Mouse (Mus musculus) small intestine, adult 10 weeks (tissue): ENCODE results near the gene Gm11239. TPM values are rescaled to one million over a fixed set of nuclear protein-coding genes. Genes with fewer than 3 reads are reported as not detected.

Source experiments
- polyA plus RNA-seq: library from polyadenylated mRNA; stranded (reverse); fragments of 350-450 nt; fragmentation: Illumina TruSeq; extraction: RNeasy Lipid Tissue Mini Kit (QIAGEN cat#74804); gene quantifications from one replicate; pipeline ENCODE4 v1.2.3, GENCODE M21; 2014; ENCODE audit warnings: low replicate concordance

Gm11239 gene
- polyA plus RNA-seq, result not detected

GRCm38 (mm10) chr4:73668054-73668453 is at the start of gene Gm11239:
Gene Gm11239 (plus strand): TSS chr4:73668354.

GRCm38 (mm10) chr4:73622684-73623083 is 45.5 kb upstream of the Gm11239 start, which contains the start of gene Gm11237:
Gene Gm11237 (plus strand): TSS chr4:73622984.

DNA sequence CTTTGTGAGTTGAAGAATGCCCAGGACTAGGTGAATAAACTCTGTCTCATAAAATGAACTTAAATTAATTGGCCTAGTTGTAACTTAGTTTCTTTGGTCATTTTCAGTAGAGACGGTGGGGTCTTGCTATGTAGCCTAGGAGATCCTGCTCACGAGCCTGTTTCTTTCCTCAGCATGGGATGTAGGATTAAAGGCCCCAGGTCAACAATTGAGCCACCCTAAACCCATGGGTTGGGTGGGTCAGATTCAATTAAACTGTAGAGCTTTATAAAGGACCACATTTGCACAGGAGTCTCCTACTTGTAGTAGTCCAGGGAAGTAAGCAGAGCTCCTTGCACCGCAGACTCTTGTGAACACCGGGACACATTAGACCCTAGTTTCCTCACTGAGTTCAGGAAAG is 30.3 kb upstream of the Gm11239 start, which contains the start of gene Gm11236:
TSS of gene Gm11236 (plus strand) at position 301 of the 400 bp plus-strand sequence.

GRCm38 (mm10) chr4:73683216-73683615 is 15.1 kb downstream of the Gm11239 start, which contains the start of gene Gm428:
Gene Gm428 (plus strand): TSS chr4:73683516.

Other genes with a start within 250 kb of the Gm11239 start
- gene Gm11238, start 60.5 kb upstream of the Gm11239 start, polyA plus RNA-seq, result not detected
- not detected for gene Gm11237, start 45.4 kb upstream of the Gm11239 start, polyA plus RNA-seq
- not detected for gene Gm11236, start 30.2 kb upstream of the Gm11239 start, polyA plus RNA-seq
- gene Gm428, start 15.2 kb downstream of the Gm11239 start, polyA plus RNA-seq, result not detected
- gene Rasef, start 122.6 kb downstream of the Gm11239 start, polyA plus RNA-seq, result 26.7 TPM
- gene Gm11758, start 207.9 kb downstream of the Gm11239 start, polyA plus RNA-seq, result not detected
- gene Gm11757, start 222.8 kb downstream of the Gm11239 start, polyA plus RNA-seq, result not detected
- not detected for gene Gm13871, start 237.6 kb downstream of the Gm11239 start, polyA plus RNA-seq